14 mouse cellular contexts compared by ENCODE assay signal in genomic region chr8:57584416-57585127, GRCm38 (mm10).
DNase-seq lines count a peak whose midpoint lies in the region; ATAC-seq and TF ChIP-seq lines count a peak whose summit lies in the region.
"Had no signal": no experiment of that assay in that cellular context is flagged by ENCODE, and none has a peak within 500 bp of the region (broad histone marks: within the 10 kb centered on the region; RNA-seq: fewer than 3 reads in every experiment).

No protein-coding gene starts in this region.

- peaks cover 3% of the 10 kb centered on the region for H3K4me1 ChIP-seq in embryonic facial prominence, embryonic 14.5 days (ENCODE audit: control insufficient read depth, insufficient read depth, low read length)
- peaks cover 8% of the 10 kb centered on the region; the same call in 1 of the 2 replicates for H3K4me1 ChIP-seq in embryonic facial prominence, embryonic 10.5 days
- 0 out of 2 replicates have a peak, but pooled peaks cover 9% of the 10 kb centered on the region for H3K4me1 ChIP-seq in kidney, embryonic 16.5 days (ENCODE audit: insufficient read depth, low read length)
- H3K4me1 ChIP-seq: heart, embryonic 10.5 days; limb, embryonic 10.5 days; stomach, embryonic 15.5 days had no signal

- 0 out of 2 replicates have a peak, but pooled peaks cover 4% of the 10 kb centered on the region for H3K36me3 ChIP-seq in embryonic facial prominence, embryonic 14.5 days (ENCODE audit: control insufficient read depth, insufficient read depth, low read length)
- H3K36me3 ChIP-seq in embryonic facial prominence, embryonic 10.5 days (replicated peaks): peaks cover 9% of the 10 kb centered on the region
- no peaks in the 10 kb centered on the region for H3K36me3 ChIP-seq in kidney, embryonic 16.5 days (ENCODE audit: insufficient read depth, low read length)
- H3K36me3 ChIP-seq: heart, embryonic 10.5 days; stomach, embryonic 15.5 days had no signal

- no peak overlapping the region for H3K4me3 ChIP-seq in embryonic facial prominence, embryonic 14.5 days (ENCODE audit: low read depth, low read length)
- H3K4me3 ChIP-seq in embryonic facial prominence, embryonic 10.5 days: no peak overlapping the region
- H3K4me3 ChIP-seq in layer of hippocampus, adult 2 months: no peak overlapping the region
- no peak overlapping the region for H3K4me3 ChIP-seq in kidney, embryonic 16.5 days (ENCODE audit: low read length)
- H3K4me3 ChIP-seq: heart, embryonic 10.5 days; limb, embryonic 10.5 days; megakaryocyte, embryonic 14.5 days; stomach, embryonic 15.5 days had no signal

- H3K4me2 ChIP-seq in embryonic facial prominence, embryonic 14.5 days (ENCODE audit: low read depth, low read length): no peak overlapping the region
- no peak overlapping the region for H3K4me2 ChIP-seq in kidney, embryonic 16.5 days (replicated peaks; ENCODE audit: low read depth, low read length)
- H3K4me2 ChIP-seq: stomach, embryonic 15.5 days had no signal

- H3K27me3 ChIP-seq in embryonic facial prominence, embryonic 14.5 days (replicated peaks; ENCODE audit: control insufficient read depth, insufficient read depth, low read length): no peaks in the 10 kb centered on the region
- H3K27me3 ChIP-seq in embryonic facial prominence, embryonic 10.5 days (replicated peaks; ENCODE audit: low read depth, poor library complexity, severe bottlenecking): no peaks in the 10 kb centered on the region
- no peaks in the 10 kb centered on the region for H3K27me3 ChIP-seq in kidney, embryonic 16.5 days (ENCODE audit: insufficient read depth, low read length)
- H3K27me3 ChIP-seq: megakaryocyte, embryonic 14.5 days; stomach, embryonic 15.5 days had no signal

- no peak overlapping the region for H3K9ac ChIP-seq in embryonic facial prominence, embryonic 14.5 days (ENCODE audit: low read depth, low read length)
- H3K9ac ChIP-seq in kidney, embryonic 16.5 days (replicated peaks; ENCODE audit: low read length): no peak overlapping the region
- H3K9ac ChIP-seq: liver, postnatal 0 days; stomach, embryonic 15.5 days had no signal

- no peak for TF ChIP-seq CTCF in layer of hippocampus, adult 2 months (conservative IDR thresholded peaks at IDR 0.05)

- no peak for DNase-seq in embryonic facial prominence, embryonic 14.5 days (ENCODE audit: low spot score)
- DNase-seq in embryonic facial prominence, embryonic 10.5 days (ENCODE audit: low spot score): no peak
- DNase-seq in adrenal gland, postnatal 25 days: peak; percentile 45
- peak; percentile 91 to 95 for DNase-seq in cerebellum, postnatal 25 days
- DNase-seq in layer of hippocampus, adult 2 months (ENCODE audit: low spot score in 2 of 2): peak; percentile 40 to 57
- no peak for DNase-seq in yolk sac, embryonic 10.5 days (ENCODE audit: low spot score)
- no peak for DNase-seq in c-Kit-positive CD71-positive TER-119-positive erythroid progenitor cells, embryonic 14.5 days (ENCODE audit: low spot score)
- DNase-seq: liver, postnatal 0 days; right cerebral cortex, postnatal 14 days had no signal

- ATAC-seq in embryonic facial prominence, embryonic 14.5 days (ENCODE audit: low read depth): peak; percentile 7; the same call in 1 of the 2 replicates
- no peak for ATAC-seq in kidney, embryonic 16.5 days (ENCODE audit: low FRiP score, low TSS enrichment)
- ATAC-seq: liver, postnatal 0 days had no signal

- H3K9me3 ChIP-seq in embryonic facial prominence, embryonic 14.5 days (ENCODE audit: control insufficient read depth, low read length): no peaks in the 10 kb centered on the region
- H3K9me3 ChIP-seq in embryonic facial prominence, embryonic 10.5 days: no peaks in the 10 kb centered on the region
- no peaks in the 10 kb centered on the region for H3K9me3 ChIP-seq in kidney, embryonic 16.5 days (ENCODE audit: low read length)
- H3K9me3 ChIP-seq: heart, embryonic 10.5 days; limb, embryonic 10.5 days; megakaryocyte, embryonic 14.5 days; stomach, embryonic 15.5 days had no signal

- 66% methylated on average over 8 of the region's 8 CpGs for WGBS in embryonic facial prominence, embryonic 14.5 days
- 90% methylated on average over 8 of the region's 8 CpGs for WGBS in embryonic facial prominence, embryonic 10.5 days
- WGBS in kidney, embryonic 16.5 days: 81% methylated on average over 8 of the region's 8 CpGs

- H3K27ac ChIP-seq in embryonic facial prominence, embryonic 14.5 days (replicated peaks; ENCODE audit: low read depth, low read length): no peak overlapping the region
- H3K27ac ChIP-seq in embryonic facial prominence, embryonic 10.5 days (replicated peaks): no peak overlapping the region
- peak overlapping the region; percentile 39; the same call in 1 of the 2 replicates for H3K27ac ChIP-seq in layer of hippocampus, adult 2 months
- no peak overlapping the region for H3K27ac ChIP-seq in kidney, embryonic 16.5 days (ENCODE audit: low read length)
- H3K27ac ChIP-seq: heart, embryonic 10.5 days; limb, embryonic 10.5 days; stomach, embryonic 15.5 days had no signal

Comparison
In these comparisons a context has a peak if more than half of its experiments do, and no peak if none do; other contexts are left out.
1. DNase-seq: peak in adrenal gland, postnatal 25 days (single experiment), cerebellum, postnatal 25 days (2 of 2) and layer of hippocampus, adult 2 months (2 of 2); none in embryonic facial prominence, embryonic 14.5 days (single experiment), embryonic facial prominence, embryonic 10.5 days (single experiment), yolk sac, embryonic 10.5 days (single experiment) and c-Kit-positive CD71-positive TER-119-positive erythroid progenitor cells, embryonic 14.5 days (single experiment).